Mouse (Mus musculus): ENCODE data around the gene Ptprt. TPM values are rescaled to one million over a fixed set of nuclear protein-coding genes. Genes with fewer than 3 reads are reported as not detected.

Gene Ptprt
- polyA plus RNA-seq, 1 experiment from 2014 or later: 0.05 TPM

GRCm38 (mm10) chr2:162626076-162626475 is 34.9 kb downstream of the Ptprt start:
- Histone ChIP-seq H3K4me3 (ENCODE audit: low read depth, low read length) (no peak overlapping the region), H3K4me2 (ENCODE audit: low read depth, low read length) (no peak overlapping the region), H3K9me3 (replicated peaks; ENCODE audit: control insufficient read depth, low read length) (no peaks in the 10 kb centered on the region), H3K27me3 (ENCODE audit: control insufficient read depth, insufficient read depth, low read depth, low read length) (no peaks in the 10 kb centered on the region), H3K4me1 (ENCODE audit: control insufficient read depth, low read depth, low read length) (no peaks in the 10 kb centered on the region), H3K9ac (ENCODE audit: low read depth, low read length) (no peak overlapping the region), H3K27ac (ENCODE audit: low read length) (no peak overlapping the region), H3K36me3 (ENCODE audit: control insufficient read depth, insufficient read depth) (no peaks in the 10 kb centered on the region)
- WGBS (ENCODE audit: insufficient replicate concordance): 39% methylated on average over 3 of the region's 3 CpGs
- ATAC-seq (ENCODE audit: low read depth): no peak

GRCm38 (mm10) chr2:162624707-162625106 is 36.2 kb downstream of the Ptprt start:
- Histone ChIP-seq H3K4me1 (ENCODE audit: control insufficient read depth, low read depth, low read length) (no peaks in the 10 kb centered on the region), H3K36me3 (ENCODE audit: control insufficient read depth, insufficient read depth) (no peaks in the 10 kb centered on the region), H3K27ac (ENCODE audit: low read length) (no peak overlapping the region), H3K9ac (ENCODE audit: low read depth, low read length) (no peak overlapping the region), H3K4me3 (ENCODE audit: low read depth, low read length) (no peak overlapping the region), H3K27me3 (ENCODE audit: control insufficient read depth, insufficient read depth, low read depth, low read length) (no peaks in the 10 kb centered on the region), H3K9me3 (replicated peaks; ENCODE audit: control insufficient read depth, low read length) (no peaks in the 10 kb centered on the region), H3K4me2 (ENCODE audit: low read depth, low read length) (no peak overlapping the region)
- WGBS (ENCODE audit: insufficient replicate concordance): 50% methylated on average over 3 of the region's 3 CpGs
- no peak for ATAC-seq (ENCODE audit: low read depth)

GRCm38 (mm10) chr2:162614256-162614655 is 46.7 kb downstream of the Ptprt start:
- Histone ChIP-seq H3K4me3 (ENCODE audit: low read depth, low read length) (no peak overlapping the region), H3K27ac (ENCODE audit: low read length) (no peak overlapping the region), H3K4me1 (ENCODE audit: control insufficient read depth, low read depth, low read length) (no peaks in the 10 kb centered on the region), H3K4me2 (ENCODE audit: low read depth, low read length) (no peak overlapping the region), H3K36me3 (ENCODE audit: control insufficient read depth, insufficient read depth) (no peaks in the 10 kb centered on the region), H3K27me3 (ENCODE audit: control insufficient read depth, insufficient read depth, low read depth, low read length) (no peaks in the 10 kb centered on the region), H3K9ac (ENCODE audit: low read depth, low read length) (no peak overlapping the region), H3K9me3 (replicated peaks; ENCODE audit: control insufficient read depth, low read length) (no peaks in the 10 kb centered on the region)
- WGBS (ENCODE audit: insufficient replicate concordance): 48% methylated on average over 2 of the region's 2 CpGs
- ATAC-seq (ENCODE audit: low read depth): no peak

GRCm38 (mm10) chr2:162613480-162613879 is 47.5 kb downstream of the Ptprt start:
- H3K4me3 ChIP-seq (ENCODE audit: low read depth, low read length): no peak overlapping the region
- 48% methylated on average over 4 of the region's 4 CpGs for WGBS (ENCODE audit: insufficient replicate concordance)
- no peak overlapping the region for H3K4me2 ChIP-seq (ENCODE audit: low read depth, low read length)
- no peak overlapping the region for H3K9ac ChIP-seq (ENCODE audit: low read depth, low read length)
- ATAC-seq (ENCODE audit: low read depth): no peak
- no peak overlapping the region for H3K27ac ChIP-seq (ENCODE audit: low read length)
- H3K9me3 ChIP-seq (replicated peaks; ENCODE audit: control insufficient read depth, low read length): no peaks in the 10 kb centered on the region
- H3K27me3 ChIP-seq (ENCODE audit: control insufficient read depth, insufficient read depth, low read depth, low read length): no peaks in the 10 kb centered on the region
- H3K36me3 ChIP-seq (ENCODE audit: control insufficient read depth, insufficient read depth): no peaks in the 10 kb centered on the region
- H3K4me1 ChIP-seq (ENCODE audit: control insufficient read depth, low read depth, low read length): no peaks in the 10 kb centered on the region

- H3K4me3 ChIP-seq (ENCODE audit: low read depth, low read length): no peak overlapping the region
- H3K9me3 ChIP-seq (replicated peaks; ENCODE audit: control insufficient read depth, low read length): no peaks in the 10 kb centered on the region
- 55% methylated on average over 5 of the region's 5 CpGs for WGBS (ENCODE audit: insufficient replicate concordance)
- no peaks in the 10 kb centered on the region for H3K4me1 ChIP-seq (ENCODE audit: control insufficient read depth, low read depth, low read length)
- no peak overlapping the region for H3K4me2 ChIP-seq (ENCODE audit: low read depth, low read length)
- no peak for ATAC-seq (ENCODE audit: low read depth)
- H3K27ac ChIP-seq (ENCODE audit: low read length): no peak overlapping the region
- H3K36me3 ChIP-seq (ENCODE audit: control insufficient read depth, insufficient read depth): no peaks in the 10 kb centered on the region
- H3K27me3 ChIP-seq (ENCODE audit: control insufficient read depth, insufficient read depth, low read depth, low read length): no peaks in the 10 kb centered on the region
- H3K9ac ChIP-seq (ENCODE audit: low read depth, low read length): no peak overlapping the region
Observed at GRCm38 (mm10) chr2:162602721-162603120, 58.2 kb downstream of the Ptprt start.

GRCm38 (mm10) chr2:162591388-162591787 is 69.6 kb downstream of the Ptprt start:
- H3K27me3 ChIP-seq (ENCODE audit: control insufficient read depth, insufficient read depth, low read depth, low read length): no peaks in the 10 kb centered on the region
- 68% methylated on average over 3 of the region's 3 CpGs for WGBS (ENCODE audit: insufficient replicate concordance)
- H3K9ac ChIP-seq (ENCODE audit: low read depth, low read length): no peak overlapping the region
- H3K36me3 ChIP-seq (ENCODE audit: control insufficient read depth, insufficient read depth): no peaks in the 10 kb centered on the region
- H3K4me1 ChIP-seq (ENCODE audit: control insufficient read depth, low read depth, low read length): no peaks in the 10 kb centered on the region
- no peak overlapping the region for H3K27ac ChIP-seq (ENCODE audit: low read length)
- H3K4me2 ChIP-seq (ENCODE audit: low read depth, low read length): no peak overlapping the region
- no peak for ATAC-seq (ENCODE audit: low read depth)
- no peaks in the 10 kb centered on the region for H3K9me3 ChIP-seq (replicated peaks; ENCODE audit: control insufficient read depth, low read length)
- H3K4me3 ChIP-seq (ENCODE audit: low read depth, low read length): no peak overlapping the region

- 56% methylated on average over 4 of the region's 4 CpGs for WGBS (ENCODE audit: insufficient replicate concordance)
- no peak overlapping the region for H3K4me2 ChIP-seq (ENCODE audit: low read depth, low read length)
- H3K4me1 ChIP-seq (ENCODE audit: control insufficient read depth, low read depth, low read length): no peaks in the 10 kb centered on the region
- peaks cover 3% of the 10 kb centered on the region for H3K9me3 ChIP-seq (replicated peaks; ENCODE audit: control insufficient read depth, low read length)
- H3K4me3 ChIP-seq (ENCODE audit: low read depth, low read length): no peak overlapping the region
- H3K36me3 ChIP-seq (ENCODE audit: control insufficient read depth, insufficient read depth): no peaks in the 10 kb centered on the region
- H3K27ac ChIP-seq (ENCODE audit: low read length): no peak overlapping the region
- ATAC-seq (ENCODE audit: low read depth): no peak
- H3K27me3 ChIP-seq (ENCODE audit: control insufficient read depth, insufficient read depth, low read depth, low read length): no peaks in the 10 kb centered on the region
- no peak overlapping the region for H3K9ac ChIP-seq (ENCODE audit: low read depth, low read length)
Observed at GRCm38 (mm10) chr2:162581651-162582050, 79.3 kb downstream of the Ptprt start.

GRCm38 (mm10) chr2:162577819-162578218 is 83.1 kb downstream of the Ptprt start:
- H3K4me2 ChIP-seq (ENCODE audit: low read depth, low read length): no peak overlapping the region
- H3K27me3 ChIP-seq (ENCODE audit: control insufficient read depth, insufficient read depth, low read depth, low read length): no peaks in the 10 kb centered on the region
- WGBS (ENCODE audit: insufficient replicate concordance): 72% methylated on average over 7 of the region's 7 CpGs
- no peak overlapping the region for H3K4me3 ChIP-seq (ENCODE audit: low read depth, low read length)
- no peak for ATAC-seq (ENCODE audit: low read depth)
- no peak overlapping the region for H3K9ac ChIP-seq (ENCODE audit: low read depth, low read length)
- no peak overlapping the region for H3K27ac ChIP-seq (ENCODE audit: low read length)
- no peaks in the 10 kb centered on the region for H3K9me3 ChIP-seq (replicated peaks; ENCODE audit: control insufficient read depth, low read length)
- H3K36me3 ChIP-seq (ENCODE audit: control insufficient read depth, insufficient read depth): no peaks in the 10 kb centered on the region
- no peaks in the 10 kb centered on the region for H3K4me1 ChIP-seq (ENCODE audit: control insufficient read depth, low read depth, low read length)

GRCm38 (mm10) chr2:162572851-162573250 is 88.1 kb downstream of the Ptprt start:
- Histone ChIP-seq H3K9me3 (replicated peaks; ENCODE audit: control insufficient read depth, low read length) (no peaks in the 10 kb centered on the region), H3K4me1 (ENCODE audit: control insufficient read depth, low read depth, low read length) (no peaks in the 10 kb centered on the region), H3K27ac (ENCODE audit: low read length) (no peak overlapping the region), H3K9ac (ENCODE audit: low read depth, low read length) (no peak overlapping the region), H3K27me3 (ENCODE audit: control insufficient read depth, insufficient read depth, low read depth, low read length) (no peaks in the 10 kb centered on the region), H3K36me3 (ENCODE audit: control insufficient read depth, insufficient read depth) (no peaks in the 10 kb centered on the region), H3K4me3 (ENCODE audit: low read depth, low read length) (no peak overlapping the region), H3K4me2 (ENCODE audit: low read depth, low read length) (no peak overlapping the region)
- WGBS (ENCODE audit: insufficient replicate concordance): 58% methylated on average over 2 of the region's 2 CpGs
- ATAC-seq (ENCODE audit: low read depth): no peak

- Histone ChIP-seq H3K27me3 (ENCODE audit: control insufficient read depth, insufficient read depth, low read depth, low read length) (no peaks in the 10 kb centered on the region), H3K27ac (ENCODE audit: low read length) (no peak overlapping the region), H3K4me3 (ENCODE audit: low read depth, low read length) (no peak overlapping the region), H3K4me1 (ENCODE audit: control insufficient read depth, low read depth, low read length) (no peaks in the 10 kb centered on the region), H3K9ac (ENCODE audit: low read depth, low read length) (no peak overlapping the region), H3K9me3 (replicated peaks; ENCODE audit: control insufficient read depth, low read length) (no peaks in the 10 kb centered on the region), H3K36me3 (ENCODE audit: control insufficient read depth, insufficient read depth) (no peaks in the 10 kb centered on the region), H3K4me2 (ENCODE audit: low read depth, low read length) (no peak overlapping the region)
- WGBS (ENCODE audit: insufficient replicate concordance): 80% methylated on average over 12 of the region's 12 CpGs
- ATAC-seq (ENCODE audit: low read depth): no peak
Observed at GRCm38 (mm10) chr2:162571037-162571436, 89.9 kb downstream of the Ptprt start.

Data from liver, embryonic 16.5 days (tissue).